Mouse (Mus musculus) thymus, postnatal 4 days (tissue): ENCODE measurements at regions not wholly inside any gene's neighbourhood (a gene's known extent, or its start where the extent isn't known, plus 50 kb on each side); places are given as distances from the start of the nearest gene placed in this dataset.

ENCODE experiments used
- DNase-seq: peaks from one replicate; pipeline ENCODE4 v3.0.0; 2021

- DNase-seq = no peak
Measured at GRCm38 (mm10) chr15:21836110-21836509, 712.7 kb upstream of the Cdh18 start.

GRCm38 (mm10) chr15:21858540-21858939 is 690.3 kb upstream of the Cdh18 start:
- DNase-seq = no peak

DNA sequence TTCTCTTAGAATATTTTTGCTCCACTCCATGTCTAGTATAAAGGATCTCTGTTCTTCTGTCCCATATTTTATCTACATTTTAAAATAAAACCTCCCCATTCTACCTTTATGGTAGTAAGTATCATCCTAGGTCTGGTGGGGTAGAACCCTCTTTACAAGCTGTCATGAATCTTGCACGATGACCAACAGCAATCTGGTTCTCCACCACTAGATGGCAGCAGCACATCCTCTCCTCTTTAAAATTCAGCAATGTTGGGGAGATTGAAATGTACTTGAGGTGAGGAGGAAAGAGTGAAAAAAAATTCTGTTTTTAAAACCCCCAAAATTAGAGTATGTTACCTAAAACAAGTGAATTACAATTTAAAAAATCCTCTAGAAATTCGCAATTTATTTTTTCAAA is 663.6 kb upstream of the Cdh18 start:
- DNase-seq = peak; percentile 33
